Mouse (Mus musculus) CH12F3 (cell line): Measurements from ENCODE around the gene Cpsf4l.

ENCODE experiments used
- in situ Hi-C: fragments of 300-500 bp; cut with MboI; formaldehyde crosslinking; loops from 2 replicates; pipeline ENCODE4 v1.14.3; 2020; ENCODE audit warnings: low sequenced_read_pairs

Gene Cpsf4l

DNA sequence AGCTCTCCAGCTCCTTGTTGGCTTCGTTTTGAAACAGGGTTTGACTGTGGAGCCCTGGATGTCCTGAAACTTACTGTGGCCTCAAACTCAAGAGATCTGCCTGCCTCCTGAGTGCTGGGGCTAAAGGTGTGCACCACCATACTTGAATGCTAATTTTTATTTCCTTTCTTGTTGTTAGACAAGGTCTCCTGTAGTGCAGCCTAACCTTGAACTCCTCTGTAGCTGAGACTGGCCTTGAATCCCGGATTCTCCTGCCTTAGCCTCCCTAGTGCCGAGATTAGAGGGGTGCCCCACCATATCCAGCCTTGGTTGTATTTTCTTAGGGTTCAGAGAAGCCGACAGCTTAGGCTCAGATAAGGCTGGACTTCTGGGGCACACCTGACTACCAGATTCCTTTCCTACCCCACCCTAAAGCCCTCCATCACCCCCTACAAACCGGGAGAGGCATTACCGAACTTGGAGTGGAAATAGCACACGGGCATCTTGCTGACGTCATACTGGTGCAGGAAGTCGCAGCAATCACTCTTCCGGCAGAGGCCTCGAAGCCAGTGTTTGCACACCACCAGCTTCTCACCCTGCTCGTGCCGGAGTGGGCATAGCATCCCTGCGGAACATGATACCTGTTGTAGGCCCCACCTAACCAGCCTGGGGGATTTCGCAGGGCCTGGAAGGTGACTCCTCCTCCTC, 3.7 kb downstream of the Cpsf4l start:
- in situ Hi-C loops, result no loop called here

DNA sequence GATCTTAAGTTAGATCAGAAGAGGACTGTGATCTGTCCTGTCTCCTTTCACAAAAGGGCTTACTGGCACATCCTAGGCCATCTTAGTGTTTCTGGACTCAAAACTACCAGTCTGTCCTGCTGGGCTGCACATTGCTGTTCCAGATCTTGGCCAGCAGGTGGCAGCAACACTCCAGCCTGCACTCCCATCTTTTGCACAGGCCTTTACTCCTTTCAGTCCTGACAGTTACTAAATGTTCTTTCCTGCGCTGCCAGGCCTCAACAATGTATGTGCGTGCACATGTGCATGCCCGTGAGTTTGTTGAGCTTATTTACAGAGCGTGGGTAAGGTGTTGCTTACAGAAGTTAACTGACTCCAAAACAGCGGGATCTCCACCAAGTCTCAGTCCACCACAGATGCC, 6.1 kb downstream of the Cpsf4l start:
- in situ Hi-C loops, result loop anchor here (5.0 kb wide), 1 partner anchor 104 kb away; no protein-coding TSS in a partner anchor

DNA sequence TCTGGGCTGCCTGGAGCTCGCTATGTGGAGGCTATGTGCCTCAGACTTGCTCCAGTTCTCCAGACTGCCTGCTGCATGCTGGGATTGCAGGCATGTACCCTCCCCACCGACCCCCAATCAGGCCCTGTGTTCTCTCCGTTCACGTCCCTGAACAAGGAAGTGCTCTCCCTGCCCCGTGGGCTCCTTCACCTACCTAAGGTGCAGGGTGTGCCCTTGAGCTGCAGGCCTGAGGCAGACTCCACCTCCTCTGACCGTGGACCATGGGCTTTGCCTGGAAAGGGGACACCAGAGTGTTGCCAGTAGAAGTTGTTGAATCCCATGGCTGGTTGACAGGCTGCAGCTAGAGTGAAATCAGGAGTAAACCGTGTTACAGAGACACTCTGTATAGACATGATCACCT, 10.2 kb downstream of the Cpsf4l start:
- in situ Hi-C loops, result loop anchor here (5.0 to 25.0 kb wide), 2 partner anchors 108 to 963 kb away; partner anchors contain the start of gene Rpl38

DNA sequence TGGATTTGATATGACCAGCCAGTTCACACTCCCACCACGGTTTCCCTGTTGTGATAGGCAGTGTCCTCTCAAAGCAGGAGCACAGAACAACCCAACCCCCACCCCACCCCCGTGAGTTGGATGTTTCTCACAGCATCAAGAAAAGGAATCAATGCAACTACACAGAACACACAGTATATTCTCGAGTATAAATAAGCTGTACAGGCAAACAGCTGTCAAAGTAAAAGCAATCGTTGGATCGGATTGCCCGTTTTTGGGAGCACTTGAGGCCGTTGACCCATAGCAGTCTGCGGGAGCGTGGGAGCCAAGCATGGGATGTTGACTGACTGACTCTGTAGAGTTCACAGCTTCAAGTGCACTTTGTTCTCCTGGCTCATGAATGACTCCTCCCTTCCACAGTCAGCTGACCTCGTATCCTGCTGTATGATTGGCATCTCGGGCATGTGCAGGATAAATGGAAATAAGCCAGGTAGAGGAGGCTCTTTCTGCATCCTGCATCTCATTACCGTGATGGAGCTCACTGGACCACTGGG, 11.7 kb downstream of the Cpsf4l start:
- in situ Hi-C loops, result loop anchor here (25.0 kb wide), 1 partner anchor 964 kb away; the partner anchor contains the start of gene Rpl38

DNA sequence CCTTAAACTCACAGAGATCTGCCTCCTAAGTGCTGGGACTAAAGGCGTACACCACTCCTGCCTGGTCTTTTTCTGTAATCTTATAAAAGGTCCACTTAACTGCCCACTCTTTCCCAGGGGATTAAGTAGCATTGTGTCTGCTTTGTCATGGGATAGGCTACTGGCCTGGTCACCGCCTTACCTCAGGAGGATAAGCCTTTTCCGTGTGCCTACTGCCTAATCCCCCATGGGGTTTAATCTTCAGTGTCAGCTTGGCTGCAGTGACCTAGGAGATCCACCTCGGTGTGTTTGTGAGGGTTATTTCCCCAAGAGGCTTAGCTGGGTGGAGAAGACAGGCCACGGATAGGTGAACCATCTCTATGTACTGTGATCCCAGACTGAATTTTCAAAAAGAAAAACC, 12.2 kb downstream of the Cpsf4l start:
- in situ Hi-C loops, result loop anchor here (25.0 kb wide), 1 partner anchor 965 kb away; the partner anchor contains the start of gene Rpl38

DNA sequence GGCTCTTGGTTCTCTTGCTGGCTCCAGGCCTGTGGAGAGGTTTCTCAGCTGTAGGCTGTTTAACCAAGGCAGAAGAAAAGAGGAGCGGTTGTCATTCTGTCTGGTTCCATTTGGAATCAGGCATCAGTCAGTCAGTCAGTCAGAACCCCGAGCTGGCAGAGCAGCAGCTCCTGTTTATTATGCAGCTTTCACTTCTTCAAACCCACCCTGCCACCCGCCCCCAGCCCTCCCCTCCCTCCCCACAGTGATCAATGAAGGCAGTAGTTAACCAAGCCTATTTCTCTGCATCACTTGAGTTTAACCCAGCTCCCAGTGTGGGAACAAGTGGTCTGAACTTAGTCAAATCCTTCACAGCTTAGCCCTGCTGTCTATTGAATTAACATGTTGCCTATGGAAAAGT, 18.0 kb downstream of the Cpsf4l start:
- in situ Hi-C loops, result loop anchor here (25.0 kb wide), 1 partner anchor 970 kb away; the partner anchor contains the start of gene Rpl38

DNA sequence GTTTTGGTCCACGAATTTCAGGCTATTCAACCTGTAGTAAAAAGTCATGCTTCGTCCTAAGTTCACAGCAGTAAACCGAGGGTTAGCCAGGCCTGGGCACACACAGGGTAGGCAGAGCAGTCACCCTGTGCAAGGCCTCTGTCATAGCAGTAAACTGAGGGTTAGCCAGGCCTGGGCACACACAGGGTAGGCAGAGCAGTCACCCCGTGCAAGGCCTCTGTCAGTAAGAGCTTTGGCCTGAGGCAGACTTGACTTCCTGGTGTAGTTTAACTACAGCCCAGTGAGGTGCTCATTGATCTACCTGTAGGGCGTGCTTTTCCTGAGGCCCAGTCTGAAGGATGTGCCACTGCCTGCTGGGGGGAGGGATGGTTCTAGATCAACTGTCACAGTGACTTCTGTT, 18.5 kb downstream of the Cpsf4l start:
- in situ Hi-C loops, result loop anchor here (25.0 kb wide), 1 partner anchor 971 kb away; the partner anchor contains the start of gene Rpl38

DNA sequence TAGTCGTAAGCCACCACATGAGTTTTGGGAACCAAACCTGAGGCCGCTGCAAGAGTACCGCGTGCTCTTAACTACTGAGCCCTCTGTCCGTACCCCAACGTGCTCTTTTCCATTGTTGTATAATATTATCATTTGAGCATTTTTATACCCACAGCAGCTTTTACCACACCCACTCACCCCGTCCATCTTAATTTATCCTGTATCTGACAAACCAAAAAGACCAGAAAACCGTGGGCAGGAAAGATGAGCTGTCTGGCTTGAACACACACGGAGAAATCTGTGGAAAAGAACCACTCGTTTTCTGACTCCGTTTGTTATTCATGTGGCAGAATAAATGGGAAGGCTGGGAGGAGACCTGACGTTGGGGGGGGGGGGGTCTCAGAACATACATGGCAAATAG, 19.3 kb downstream of the Cpsf4l start:
- in situ Hi-C loops, result loop anchor here (25.0 kb wide), 1 partner anchor 972 kb away; the partner anchor contains the start of gene Rpl38

DNA sequence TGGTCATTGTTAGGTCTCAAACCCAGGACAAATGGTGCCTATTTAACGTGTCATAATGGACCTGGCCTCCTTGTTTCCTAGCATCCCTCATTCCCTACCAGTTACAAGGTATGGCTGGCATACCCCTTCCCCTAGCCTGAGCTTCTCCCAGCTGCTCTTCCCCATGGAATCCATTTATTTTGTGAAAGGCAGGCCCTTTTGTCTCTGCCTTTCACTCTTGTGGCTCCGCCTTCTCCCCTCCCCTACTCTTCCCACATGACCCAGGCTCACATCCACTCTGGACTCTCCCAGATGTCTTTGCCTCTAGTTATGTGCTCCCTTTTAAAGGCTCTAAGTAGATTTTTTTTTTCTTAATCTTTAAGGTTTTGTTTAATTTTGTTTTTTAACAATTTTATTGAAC, 22.8 kb downstream of the Cpsf4l start:
- in situ Hi-C loops, result loop anchor here (25.0 kb wide), 1 partner anchor 975 kb away; the partner anchor contains the start of gene Rpl38

DNA sequence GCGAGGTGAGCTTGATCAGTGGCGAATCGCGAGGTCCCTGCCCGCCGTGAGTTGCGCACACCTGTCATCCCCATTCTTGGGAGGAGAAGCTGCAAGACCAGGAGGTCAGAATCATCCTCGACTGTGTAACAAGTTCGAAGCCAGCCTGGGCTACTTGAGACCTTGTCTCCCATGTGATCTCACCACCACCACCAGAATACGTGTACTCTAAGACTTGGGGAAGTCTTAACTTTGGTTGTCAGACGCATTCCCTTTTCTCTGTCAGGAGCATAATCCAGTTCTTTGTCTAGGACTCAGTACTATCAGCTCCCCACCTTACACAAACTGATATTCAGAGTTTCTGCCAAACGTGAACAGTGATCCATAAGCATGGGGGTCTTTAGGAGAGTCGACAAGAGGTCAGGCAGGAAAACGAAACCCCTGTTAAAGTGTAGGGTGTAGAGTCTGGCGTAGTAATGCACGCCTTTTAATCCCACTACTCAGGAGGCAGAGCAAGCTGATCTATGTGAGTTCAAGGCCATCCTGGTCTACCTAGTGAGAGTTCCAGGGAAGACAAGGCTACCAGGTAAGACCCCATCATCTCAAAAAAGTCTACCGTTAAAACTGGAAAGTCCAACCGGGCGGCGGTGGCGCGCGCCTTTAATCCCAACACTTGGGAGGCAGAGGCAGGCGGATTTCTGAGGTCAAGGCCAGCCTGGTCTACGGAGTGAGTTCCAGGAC, 24.9 kb downstream of the Cpsf4l start:
- in situ Hi-C loops, result loop anchor here (25.0 kb wide), 1 partner anchor 977 kb away; the partner anchor contains the start of gene Rpl38

DNA sequence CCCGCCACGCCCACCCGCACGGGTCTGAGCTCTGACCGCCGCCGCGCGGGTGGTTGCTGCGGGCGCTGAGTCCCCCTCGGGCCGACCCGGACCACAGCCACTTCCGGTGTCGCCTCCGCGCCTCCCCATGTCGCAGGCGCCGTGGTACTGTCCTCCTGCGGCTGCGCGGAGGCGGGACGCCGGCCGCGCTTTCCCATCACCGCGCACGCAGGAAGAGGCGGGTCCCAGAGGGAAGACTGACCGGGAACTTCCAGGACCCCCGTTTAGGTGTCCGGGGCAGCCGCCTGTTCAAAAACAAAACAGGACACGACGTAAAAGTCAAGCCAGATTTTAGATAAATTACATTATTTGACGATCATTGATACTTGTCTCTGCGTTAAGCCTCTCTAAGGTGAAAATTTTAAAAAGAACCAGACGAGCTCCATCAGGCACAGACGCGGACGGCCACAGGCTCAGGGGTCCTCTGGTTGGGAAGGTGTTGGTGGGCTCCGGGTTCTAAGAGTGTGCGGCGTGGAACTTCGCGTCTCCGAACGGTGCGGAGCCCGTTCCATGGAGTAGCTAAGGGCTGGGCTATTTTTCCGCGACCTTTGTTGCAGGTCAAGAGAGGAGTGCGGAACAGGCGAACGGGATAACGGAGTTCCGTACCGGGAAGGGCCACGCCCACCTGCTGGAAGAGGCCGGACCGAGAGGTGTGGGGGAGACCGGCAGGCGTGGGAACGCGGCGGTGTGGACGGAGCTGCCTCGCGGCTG, 25.7 kb downstream of the Cpsf4l start, which contains the start of the genes Fam104a and D11Wsu47e:
Gene Fam104a, minus strand, starts transcription at position 199 of the 750 bp plus-strand sequence.
Gene D11Wsu47e, plus strand, starts transcription at position 456 of the 750 bp plus-strand sequence.
- in situ Hi-C loops, result loop anchor here (25.0 kb wide), 1 partner anchor 978 kb away; the partner anchor contains the start of gene Rpl38

DNA sequence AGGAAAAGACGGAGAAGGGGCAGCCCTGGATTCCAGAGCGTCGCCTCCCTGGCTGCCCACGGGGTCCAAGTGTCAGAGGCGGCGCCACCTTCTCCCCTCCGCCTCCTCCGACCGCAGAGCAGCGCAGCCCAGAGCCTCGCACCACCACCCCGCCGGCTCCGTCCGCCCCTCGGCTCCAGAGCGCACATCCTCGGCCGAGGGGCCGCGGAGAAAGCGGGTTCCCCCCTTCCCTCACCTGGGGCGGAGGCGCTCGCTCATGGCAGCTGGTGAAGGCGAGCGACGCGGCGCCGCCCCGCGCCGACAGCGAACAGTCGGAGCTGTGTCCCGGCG, 26.2 kb downstream of the Cpsf4l start:
- in situ Hi-C loops, result loop anchor here (25.0 kb wide), 1 partner anchor 979 kb away; the partner anchor contains the start of gene Rpl38

DNA sequence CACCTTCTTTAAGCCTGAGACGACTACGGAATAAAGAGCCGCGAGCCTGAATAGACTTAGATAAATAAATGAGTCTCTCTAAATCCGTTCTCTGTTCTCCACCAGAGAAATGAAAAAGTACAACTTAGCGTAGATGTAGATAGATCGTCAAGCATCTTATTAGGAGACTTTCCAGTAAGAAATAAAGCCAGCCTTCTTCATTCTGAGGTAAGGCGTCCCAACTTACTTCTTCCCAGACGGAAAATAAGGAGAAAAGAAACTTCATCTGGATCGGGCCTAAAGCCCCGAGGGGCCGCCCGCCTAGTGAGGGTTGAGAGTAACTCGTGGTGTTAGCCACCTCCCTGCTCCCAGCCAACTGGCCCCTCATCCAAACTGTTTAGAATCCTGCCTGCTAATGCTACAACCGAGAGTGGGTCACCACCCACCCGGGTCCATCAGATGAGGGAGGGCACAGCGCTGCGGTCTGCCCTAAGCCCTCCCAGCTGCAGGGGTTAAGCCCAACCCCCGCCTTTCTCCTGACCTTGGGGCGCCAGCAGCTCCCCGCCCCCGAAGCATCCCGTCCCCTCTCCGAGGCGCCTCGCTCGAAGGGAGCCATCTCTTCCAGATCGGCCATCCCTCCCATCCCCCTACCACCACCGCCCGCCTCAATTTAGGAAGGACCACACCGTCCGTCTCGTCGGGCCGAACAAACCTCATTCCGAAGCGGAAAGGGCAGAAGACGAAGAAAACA, 26.8 kb downstream of the Cpsf4l start:
- in situ Hi-C loops, result loop anchor here (25.0 kb wide), 1 partner anchor 979 kb away; the partner anchor contains the start of gene Rpl38

DNA sequence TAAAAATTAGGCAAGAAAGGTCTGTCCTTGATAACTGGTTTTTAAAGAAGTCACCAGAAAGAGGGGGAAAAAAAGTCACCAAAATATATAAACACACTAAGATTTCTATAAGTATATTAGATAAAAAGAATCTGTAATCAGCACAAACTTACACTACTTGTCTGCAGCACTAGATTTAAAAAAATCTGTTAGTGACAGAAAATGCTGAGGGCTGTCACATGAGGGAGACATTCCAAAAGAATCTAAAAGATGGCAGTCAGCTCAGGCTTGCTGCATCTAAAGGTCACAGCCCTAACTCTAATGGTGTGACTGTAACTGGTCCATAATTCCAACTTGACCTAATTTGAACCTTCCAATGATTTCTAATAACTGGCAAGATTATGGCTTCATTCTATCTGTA, 27.8 kb downstream of the Cpsf4l start:
- in situ Hi-C loops, result loop anchor here (25.0 kb wide), 1 partner anchor 980 kb away; the partner anchor contains the start of gene Rpl38

DNA sequence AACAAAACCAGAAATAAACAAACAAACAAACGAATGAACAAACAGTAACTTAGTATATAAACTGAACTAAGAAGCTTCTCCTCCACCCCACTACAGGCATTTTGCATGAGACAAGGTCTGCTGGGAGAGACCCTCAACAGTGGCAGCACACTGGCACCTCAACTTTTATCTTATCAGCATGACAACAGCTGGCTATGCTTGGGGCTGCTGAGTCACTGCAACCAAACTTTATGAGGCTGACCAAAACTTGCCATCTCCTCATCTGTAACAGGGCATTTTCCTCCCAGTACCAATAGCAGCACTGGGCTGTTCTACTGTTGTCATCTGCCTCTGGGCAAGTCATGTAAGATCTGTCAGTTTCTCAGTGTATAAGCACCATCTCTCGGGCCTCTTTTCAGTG, 28.9 kb downstream of the Cpsf4l start:
- in situ Hi-C loops, result loop anchor here (25.0 kb wide), 1 partner anchor 981 kb away; the partner anchor contains the start of gene Rpl38

DNA sequence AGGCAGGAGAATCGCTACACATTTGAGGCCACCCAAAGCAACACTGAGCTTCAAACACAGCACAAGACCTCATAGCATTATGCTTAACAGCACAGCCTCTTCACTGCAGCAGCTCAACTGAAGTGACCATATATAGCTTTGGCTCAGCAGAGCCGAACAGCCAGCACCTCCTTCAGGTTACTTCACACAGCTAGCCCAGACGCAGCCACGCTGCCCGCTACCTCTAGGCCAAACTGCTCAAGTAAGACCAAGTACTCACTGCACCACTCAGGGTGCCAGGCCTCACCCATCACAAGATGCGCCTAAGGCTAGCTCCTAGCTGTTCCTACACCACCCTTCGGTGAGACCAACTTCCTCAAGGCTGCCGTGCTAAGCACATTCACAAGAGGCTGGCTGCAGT, 31.4 kb downstream of the Cpsf4l start:
- in situ Hi-C loops, result loop anchor here (25.0 kb wide), 1 partner anchor 984 kb away; the partner anchor contains the start of gene Rpl38

DNA sequence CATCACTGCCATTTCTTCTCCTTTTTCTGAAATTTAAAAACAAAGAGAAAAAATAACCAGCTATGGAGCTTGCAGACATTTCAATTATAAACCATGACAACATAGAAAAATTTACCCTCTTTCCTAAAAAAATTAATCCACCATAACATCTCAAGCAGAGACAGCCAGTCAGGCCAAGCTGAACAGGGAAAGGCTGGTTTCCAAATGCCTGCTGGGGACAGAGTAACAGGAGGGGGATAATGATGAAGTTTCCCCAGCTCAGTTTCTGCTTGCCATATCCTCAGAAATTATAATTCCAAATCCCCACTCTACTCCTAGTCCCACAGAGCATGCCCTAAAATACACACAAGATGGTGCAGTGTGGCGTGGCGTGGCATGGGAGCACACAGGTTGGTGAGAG, 32.4 kb downstream of the Cpsf4l start:
- in situ Hi-C loops, result loop anchor here (25.0 kb wide), 1 partner anchor 985 kb away; the partner anchor contains the start of gene Rpl38

DNA sequence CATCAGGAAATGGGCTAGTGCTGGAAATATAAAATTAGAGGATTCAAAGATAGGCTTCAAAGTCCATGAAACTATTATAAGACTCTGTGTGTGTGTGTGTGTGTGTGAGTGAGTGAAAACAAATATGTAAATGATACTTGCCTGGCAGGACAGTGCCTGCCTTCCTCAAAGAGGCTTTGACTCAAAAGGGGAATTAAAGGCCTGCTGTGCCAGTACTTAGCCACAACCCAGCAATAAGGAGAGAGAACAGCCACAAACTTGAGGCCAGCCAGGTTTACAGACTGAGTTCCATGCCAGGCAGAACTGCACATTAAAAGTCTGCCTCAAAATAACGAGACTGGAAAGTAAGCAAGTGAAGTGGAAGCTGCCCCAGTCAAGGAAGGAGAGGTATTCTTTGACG, 33.0 kb downstream of the Cpsf4l start:
- in situ Hi-C loops, result loop anchor here (25.0 kb wide), 1 partner anchor 985 kb away; the partner anchor contains the start of gene Rpl38

DNA sequence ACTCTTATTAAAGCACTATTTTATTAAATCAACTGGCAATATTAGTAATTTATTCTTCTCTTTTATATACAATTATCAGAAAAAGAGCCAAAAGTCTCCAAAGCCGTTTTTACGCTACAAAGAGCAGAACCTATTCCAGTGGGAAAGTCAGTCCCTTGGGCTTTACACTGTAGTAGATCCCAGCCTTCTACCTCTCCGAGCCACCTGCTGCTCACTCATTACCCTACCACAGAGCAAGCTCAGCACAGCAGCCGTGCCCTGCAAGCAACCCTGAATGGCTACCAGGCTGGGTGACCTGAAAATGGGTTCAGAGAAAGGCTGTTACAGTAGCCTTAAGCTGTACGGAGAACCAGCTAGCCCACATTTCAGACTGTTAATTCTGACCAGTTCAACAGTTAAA, 35.2 kb downstream of the Cpsf4l start:
- in situ Hi-C loops, result no loop called here
